Mouse (Mus musculus) kidney, postnatal 25 days (tissue): Measurements from ENCODE around the gene Enho.

Source experiments
- DNase-seq, 2 experiments: peaks; one replicate each; pipeline ENCODE4 v3.0.0; 2021; ENCODE audit warnings: mixed read lengths in 2 of 2

The Enho gene

DNA sequence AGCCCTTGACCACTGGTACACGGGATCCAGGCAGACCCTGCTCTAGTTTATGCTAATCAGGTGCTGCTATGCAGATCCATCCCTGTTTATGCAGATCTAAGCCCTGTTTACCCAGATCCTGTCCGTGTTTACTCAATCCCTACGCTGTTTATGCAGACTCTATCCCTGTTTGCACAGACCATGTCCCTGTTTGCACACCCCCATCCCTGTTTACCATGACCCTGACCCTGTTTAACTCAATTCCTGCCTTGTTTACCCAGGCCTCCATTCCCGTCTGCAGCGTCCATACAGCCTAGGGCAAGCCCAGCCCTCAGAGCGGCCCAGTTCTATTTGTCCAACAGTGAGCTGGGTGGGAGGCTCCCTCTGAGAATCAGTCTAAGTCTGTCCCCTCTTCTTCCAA is 9.9 kb downstream of the Enho start:
- DNase-seq, result no peak

DNA sequence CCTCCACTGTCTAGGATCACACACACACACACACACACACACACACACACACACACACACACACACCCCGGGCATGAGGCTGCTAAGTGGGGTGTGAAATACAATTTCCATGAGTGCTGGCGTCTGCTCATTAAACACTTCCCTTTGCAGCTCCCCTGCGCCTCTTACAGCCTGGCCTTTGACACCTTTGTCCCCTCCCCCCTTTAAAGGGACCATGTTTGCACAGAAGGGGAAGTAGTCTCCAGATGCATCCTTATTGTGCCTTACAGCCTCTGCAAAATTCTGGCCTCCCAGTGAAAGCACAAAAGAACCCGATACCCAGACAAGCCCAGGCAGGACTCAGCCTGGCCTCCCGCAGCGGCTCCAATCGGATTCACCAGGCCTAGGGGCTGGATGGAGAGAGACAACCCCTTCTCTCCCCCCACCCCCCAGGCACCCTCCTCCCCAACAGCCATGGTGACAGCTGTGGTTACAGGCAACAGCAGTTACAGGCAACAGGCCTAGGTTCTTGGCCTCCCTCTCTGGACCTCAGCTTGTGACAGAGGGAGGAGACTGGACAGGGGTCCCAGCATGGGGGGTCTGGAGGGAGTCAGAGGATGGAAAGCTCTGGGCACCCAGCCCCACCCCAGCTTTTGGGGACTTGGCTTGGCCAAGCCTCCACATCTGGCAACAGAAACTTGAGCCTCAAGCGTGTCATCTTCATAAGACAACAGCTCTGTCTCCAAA is 11.8 kb downstream of the Enho start:
- DNase-seq, result peak; percentile 28 to 61

DNA sequence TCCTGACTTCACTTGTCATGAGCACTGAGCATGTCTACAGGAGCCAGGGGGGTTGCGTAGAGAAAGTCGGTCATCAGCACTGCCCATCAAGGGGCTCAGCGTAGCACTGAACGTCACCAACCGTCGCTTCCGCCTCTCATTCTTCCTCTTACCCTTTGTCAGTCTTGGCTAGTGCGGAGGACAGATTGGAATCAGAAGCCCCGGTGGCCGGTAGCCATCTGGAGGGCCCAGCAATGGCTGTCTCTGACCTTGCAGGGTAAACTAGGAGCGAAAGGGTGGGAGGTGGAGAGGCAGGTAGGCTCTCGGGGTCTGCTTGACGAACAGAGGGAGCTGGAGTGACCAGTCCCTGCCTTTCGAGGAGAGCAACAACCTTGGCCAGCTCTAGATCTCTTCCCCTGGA is 18.1 kb downstream of the Enho start:
- DNase-seq, result no peak

DNA sequence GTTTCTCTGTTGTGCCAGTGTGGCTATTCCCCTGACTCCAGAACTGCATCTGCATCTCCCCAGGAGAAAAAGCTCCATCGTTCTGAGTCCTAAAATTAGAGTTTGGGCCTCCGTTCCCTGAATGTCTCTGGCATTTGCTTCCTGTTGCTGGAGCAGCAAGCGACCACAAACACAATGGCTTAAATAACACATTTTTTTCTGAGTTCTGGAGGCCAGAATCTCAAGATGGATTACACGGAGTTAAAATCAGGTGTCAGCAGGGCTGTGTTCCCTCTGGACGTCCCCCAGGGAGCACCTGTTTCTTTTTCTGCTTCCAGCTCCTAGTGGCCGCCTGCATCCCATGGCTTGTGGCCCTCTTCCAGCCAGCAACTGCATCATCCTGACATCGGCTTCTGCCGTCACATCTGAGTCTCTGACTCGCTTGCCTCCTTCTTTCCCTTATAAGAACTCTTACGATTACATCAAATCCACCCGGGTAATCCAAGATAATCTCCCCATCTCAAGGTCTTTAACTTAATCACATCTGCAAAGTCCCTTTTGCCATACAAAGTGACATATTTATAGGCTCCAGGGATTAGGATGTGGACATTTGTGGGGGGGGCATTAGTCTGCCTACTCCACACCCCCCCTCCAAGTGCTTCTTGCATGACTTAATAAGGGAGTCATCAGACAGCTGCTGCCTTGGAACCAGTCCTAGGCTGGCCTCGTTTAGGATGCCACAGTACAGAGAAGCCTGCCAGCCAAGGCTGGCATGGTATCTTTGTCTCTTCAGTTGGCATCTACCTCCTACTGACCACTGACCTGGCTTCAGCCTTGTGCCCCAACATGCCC is 21.0 kb downstream of the Enho start:
- DNase-seq, result no peak

DNA sequence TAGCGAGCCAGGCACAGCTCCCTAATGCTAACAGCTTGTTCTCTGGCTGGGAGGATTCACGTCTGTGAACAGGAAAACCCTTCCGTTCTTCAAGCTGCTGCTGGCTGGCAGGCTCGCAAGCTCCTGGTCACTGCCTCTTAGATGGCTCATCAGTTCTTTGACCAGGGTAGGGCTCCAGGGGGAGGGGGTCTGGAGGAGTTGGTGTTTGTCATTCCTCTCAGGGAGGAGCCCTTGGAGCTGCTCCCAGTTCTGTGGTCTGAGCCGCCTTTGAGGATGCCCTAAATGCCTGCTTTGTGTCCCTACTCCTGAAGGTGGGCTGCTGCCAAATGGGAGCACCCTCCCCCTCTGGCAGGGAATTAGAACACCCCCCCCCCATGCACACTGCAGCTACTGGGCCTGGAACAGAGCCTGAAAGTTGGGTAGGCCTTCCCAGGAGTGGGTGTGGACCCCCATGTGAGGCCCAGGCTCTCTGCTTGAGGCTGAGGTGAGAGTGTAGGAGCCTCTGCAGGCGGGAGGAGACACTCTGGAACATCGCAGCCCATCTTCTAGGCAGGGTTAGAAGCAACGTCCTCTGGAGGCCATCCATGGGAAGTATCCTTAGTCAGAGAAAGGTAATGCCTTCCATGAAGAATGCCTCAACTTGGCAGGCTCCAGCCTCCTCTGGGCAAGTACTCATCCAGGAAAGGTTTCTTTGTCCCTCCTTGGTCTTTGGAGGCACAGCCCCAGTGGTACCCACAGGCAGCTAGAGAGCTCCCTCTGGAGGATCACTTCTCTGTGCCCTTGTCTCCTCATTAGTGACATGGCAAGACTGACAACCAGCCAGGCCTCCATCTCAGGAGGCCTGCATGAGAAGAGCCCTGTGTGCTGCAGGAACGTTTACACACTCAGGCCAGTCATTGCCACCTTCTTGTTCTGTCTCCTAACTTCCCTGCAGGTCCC is 24.2 kb downstream of the Enho start:
- no peak for DNase-seq

DNA sequence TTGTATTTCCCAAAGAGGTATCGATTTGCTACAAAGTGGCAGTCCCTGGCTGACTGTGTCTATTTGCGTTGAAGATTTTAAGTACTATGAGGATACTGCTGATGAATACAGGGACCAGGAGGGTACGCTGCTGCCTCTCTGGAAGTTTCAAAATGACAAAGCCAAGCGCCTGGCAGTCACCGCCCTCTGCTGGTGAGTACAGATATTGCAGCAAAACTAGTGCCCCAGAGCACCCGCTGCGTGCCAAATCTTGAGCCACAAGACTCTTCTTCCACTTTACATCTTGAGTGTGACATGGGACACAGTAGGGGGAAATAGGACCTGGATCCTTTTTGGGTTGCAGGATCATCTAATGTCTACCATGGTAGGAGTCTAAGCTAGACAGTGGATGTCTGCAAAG is 26.0 kb downstream of the Enho start:
- DNase-seq, result peak; percentile 75 to 87

DNA sequence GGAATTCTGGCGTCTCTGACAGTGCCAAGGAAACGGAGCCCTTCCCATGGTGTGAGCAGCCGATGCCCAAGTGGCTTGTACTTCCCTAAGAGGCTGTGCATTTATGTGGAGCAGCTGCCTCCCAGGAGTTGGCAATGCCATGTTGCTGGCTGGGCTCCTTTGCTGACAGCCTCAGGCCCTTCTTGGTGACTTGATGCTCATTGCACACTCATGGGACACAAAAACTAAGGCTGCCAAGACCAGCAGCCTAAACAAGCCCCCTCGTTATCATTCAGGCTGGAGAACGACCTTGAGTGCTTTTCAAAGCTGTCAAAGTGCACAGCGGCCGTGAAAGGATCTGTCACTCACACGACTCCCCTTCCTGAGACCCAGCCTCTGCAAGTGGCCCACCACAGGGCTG is 28.0 kb downstream of the Enho start:
- no peak for DNase-seq

DNA sequence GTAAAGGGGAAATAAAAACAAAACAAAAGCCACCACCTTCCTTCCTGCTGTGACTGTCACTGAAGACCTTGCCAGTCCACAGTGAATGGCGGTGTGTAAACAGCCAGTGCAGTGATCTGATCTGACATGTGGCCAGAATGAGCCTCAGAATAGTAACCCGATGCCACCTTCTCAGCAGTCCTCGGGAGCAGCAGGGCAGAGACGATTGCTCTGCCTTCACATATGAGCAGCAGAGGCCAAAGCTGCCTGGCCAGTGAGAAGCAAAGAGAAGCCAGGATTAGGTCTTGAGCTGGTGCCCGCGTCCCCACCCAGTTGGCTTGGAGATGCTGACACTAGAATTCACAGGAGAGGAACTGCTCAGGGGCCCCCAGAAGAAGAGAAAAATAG is 29.5 kb downstream of the Enho start:
- no peak for DNase-seq

DNA sequence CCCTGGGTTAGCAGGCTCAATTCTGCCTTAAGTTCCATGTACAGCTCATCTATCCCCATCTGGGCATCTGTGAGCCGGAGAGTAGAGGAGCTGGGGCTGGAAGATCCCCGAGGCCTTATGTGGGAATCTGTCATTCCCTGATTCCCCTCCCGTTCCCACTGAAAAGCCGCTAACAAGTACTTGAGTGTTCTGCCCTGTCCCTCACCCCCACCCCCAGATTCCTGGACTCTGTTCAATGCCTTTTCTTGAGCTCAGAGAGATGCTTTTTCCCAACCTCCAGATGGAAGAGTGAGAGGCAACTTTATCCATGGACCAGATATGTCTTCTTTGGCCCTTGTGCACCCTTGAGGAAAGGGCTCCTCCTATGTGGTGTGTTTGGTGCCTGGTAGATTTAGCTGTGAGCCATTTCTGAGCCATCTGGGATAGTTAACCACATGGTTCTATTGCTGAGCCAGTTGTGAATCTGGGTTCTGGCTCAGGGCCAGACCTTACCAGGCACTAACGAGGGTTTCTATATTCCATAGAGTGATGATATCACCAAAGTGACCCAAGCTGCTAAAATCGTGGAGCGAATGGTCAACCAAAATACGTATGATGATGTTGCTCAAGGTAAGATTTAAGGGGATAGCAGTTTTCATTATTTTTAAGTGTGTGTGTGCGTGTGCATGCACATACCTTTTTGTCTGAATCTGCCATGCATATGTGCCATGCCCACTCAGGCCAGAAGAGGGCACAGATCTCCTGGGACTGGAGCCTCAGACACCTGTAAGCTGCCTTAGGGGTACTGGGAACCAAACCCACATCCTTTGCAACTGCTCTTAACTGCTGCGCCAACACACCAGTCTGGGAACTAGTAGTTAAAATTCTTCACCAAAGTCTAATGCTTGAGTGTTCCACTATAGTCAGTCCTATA is 30.2 kb downstream of the Enho start:
- DNase-seq, result peak in 1 of 2 experiments; percentile 16

DNA sequence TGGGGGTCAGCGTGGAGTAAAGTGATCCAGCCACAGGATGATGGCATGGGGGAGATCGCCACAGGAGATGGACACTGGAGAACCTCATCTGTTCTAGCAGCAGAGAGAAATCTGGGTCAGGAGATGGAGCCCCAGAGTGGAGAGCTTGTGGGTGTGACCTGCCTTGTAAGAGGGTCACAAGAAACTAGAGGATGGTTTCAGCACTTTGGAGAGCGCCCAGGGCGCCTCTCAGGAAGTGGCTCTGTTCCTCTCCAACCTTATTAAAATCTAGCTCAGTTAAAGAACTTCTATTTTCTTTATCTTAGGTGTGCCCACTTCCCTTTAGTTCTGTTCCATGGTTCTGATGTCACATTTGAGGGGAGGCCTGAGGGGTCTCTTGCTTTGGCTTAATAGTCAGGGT is 33.3 kb downstream of the Enho start:
- peak; percentile 64 to 77 for DNase-seq

DNA sequence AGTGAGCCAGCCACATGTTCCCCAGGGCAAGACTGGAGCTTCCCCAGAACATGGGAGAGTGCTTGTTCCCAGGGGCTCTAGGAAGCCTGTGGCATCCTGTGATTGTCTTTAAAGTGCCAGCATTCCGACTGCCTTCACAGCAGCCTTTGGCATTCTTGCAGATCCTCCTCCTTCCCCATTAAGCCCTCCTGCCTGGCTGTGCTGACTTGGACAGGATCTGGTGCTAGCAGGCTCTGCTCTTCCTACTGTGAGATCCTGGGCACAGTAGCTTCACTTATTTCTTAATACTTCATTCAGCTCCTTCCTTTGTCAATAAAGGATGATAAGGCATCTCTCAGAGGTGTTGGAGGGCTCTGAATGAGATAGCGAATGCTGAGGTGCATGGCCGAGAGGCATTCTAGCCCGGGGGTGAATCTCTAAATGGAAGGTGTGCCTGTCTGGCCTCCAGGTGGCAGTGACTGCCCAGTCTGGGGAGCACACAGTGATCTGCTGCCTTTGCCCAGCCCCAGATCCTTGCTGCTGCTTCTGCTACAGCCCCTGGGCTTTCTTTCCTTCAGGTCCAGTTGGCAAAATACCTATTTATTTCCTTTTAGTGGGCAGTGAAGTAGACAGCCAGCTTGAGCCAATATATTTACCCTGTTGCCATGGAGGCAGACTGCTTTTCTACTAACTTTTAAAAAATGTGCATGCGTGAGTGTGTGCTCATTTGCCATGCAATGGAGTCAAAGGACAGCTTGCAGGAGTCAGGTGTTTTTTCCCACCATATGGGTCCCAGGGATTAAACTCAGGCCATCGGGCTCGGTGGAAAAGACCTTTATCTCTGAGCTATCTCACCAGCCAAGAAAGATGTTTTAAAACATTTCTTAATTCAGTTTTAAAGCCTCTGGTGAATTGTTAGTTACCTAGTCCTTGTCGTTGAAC is 35.4 kb downstream of the Enho start:
- DNase-seq, result peak in 1 of 2 experiments; percentile 14

DNA sequence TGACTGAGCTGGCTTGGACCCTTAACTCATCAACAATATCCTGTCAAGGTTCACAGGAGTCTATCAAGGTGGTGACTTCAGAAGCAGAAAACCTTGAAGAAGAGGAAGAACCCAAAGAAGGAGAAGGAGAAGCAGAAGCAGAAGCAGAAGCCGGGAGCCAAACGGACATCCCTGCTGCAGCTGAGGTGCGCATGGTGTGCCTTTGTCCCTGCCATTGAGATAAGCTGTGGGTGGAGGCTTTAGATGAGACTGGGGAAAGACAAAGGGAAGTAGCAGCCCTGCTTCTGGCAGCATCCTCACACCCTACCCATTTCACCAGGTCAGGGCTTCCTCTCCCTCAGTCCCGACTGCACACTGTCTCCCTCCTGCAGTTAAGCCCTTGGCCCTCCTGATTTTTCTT is 37.3 kb downstream of the Enho start:
- DNase-seq, result no peak
